Mouse (Mus musculus) cerebellum, postnatal 36 days (tissue): ENCODE results near the gene Pam.

Experiments
- DNase-seq, 2 experiments: peaks; one replicate each; pipeline ENCODE4 v3.0.0; 2021 to 2022; ENCODE audit warnings: mixed read lengths in 2 of 2

Gene Pam

GRCm38 (mm10) chr1:98079640-98080039 lies 15.8 kb downstream of the Pam start:
- DNase-seq = no peak

GRCm38 (mm10) chr1:98078735-98079134 lies 16.7 kb downstream of the Pam start:
- no peak for DNase-seq

- DNase-seq = no peak
These were observed 21.6 kb downstream of the Pam start for GRCm38 (mm10) chr1:98073826-98074225.

- no peak for DNase-seq
These were observed 22.3 kb downstream of the Pam start for GRCm38 (mm10) chr1:98073127-98073526.

GRCm38 (mm10) chr1:98072045-98072444 lies 23.4 kb downstream of the Pam start:
- DNase-seq = no peak

GRCm38 (mm10) chr1:98071436-98071835 lies 24.0 kb downstream of the Pam start:
- no peak for DNase-seq

- peak in 1 of 2 experiments; percentile 7 for DNase-seq
These were observed 24.6 kb downstream of the Pam start for GRCm38 (mm10) chr1:98070743-98071325.

GRCm38 (mm10) chr1:98068177-98068576 lies 27.3 kb downstream of the Pam start:
- no peak for DNase-seq

- DNase-seq = no peak
These were observed 33.4 kb downstream of the Pam start for GRCm38 (mm10) chr1:98062074-98062473.

GRCm38 (mm10) chr1:98059401-98059800 lies 36.0 kb downstream of the Pam start:
- DNase-seq = no peak

- no peak for DNase-seq
These were observed 38.2 kb downstream of the Pam start for GRCm38 (mm10) chr1:98056996-98057945.

- DNase-seq = no peak
These were observed 39.2 kb downstream of the Pam start for GRCm38 (mm10) chr1:98056277-98056676.

- DNase-seq = no peak
These were observed 39.9 kb downstream of the Pam start for GRCm38 (mm10) chr1:98055591-98055990.

- DNase-seq = no peak
These were observed 41.5 kb downstream of the Pam start for GRCm38 (mm10) chr1:98053994-98054393.

GRCm38 (mm10) chr1:98053447-98053846 lies 42.0 kb downstream of the Pam start:
- no peak for DNase-seq

- DNase-seq = no peak
These were observed 42.7 kb downstream of the Pam start for GRCm38 (mm10) chr1:98052775-98053174.

GRCm38 (mm10) chr1:98051039-98051438 lies 44.4 kb downstream of the Pam start:
- no peak for DNase-seq

GRCm38 (mm10) chr1:98049756-98050155 lies 45.7 kb downstream of the Pam start:
- DNase-seq = no peak

- DNase-seq = no peak
These were observed 47.1 kb downstream of the Pam start for GRCm38 (mm10) chr1:98048218-98048801.

- DNase-seq = no peak
These were observed 47.9 kb downstream of the Pam start for GRCm38 (mm10) chr1:98047284-98048217.

GRCm38 (mm10) chr1:98042425-98042824 lies 53.0 kb downstream of the Pam start:
- no peak for DNase-seq

- DNase-seq = no peak
These were observed 57.2 kb downstream of the Pam start for GRCm38 (mm10) chr1:98038252-98038651.

- DNase-seq = no peak
These were observed 59.7 kb downstream of the Pam start for GRCm38 (mm10) chr1:98035736-98036135.
